Mouse (Mus musculus): Measurements from ENCODE around the gene Mtus2.

DNA sequence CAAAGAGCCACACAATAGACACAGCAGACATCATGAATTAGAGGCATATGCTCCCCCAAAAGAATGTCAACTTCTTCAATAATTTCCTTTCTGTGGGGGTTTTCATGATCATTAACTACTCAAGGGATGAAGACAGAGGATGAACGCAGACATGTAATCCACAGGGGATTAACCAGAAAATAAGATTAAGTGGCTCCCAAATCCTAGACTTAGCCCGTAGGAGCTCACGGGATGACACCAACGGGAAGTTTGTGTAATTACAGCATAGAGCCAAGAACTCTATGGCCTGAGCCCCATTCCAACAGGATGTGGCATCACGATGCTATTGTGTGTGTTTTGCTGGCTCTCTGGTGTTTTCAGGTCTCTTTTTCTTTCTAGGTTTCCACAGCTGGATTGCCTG lies 12.4 kb downstream of the Mtus2 start:
- TF ChIP-seq CTCF (IDR thresholded peaks at IDR 0.05; ENCODE audit: borderline replicate concordance, control insufficient read depth, extremely low read depth, insufficient read depth, low read length, poor library complexity) (no peak), POLR2A (IDR thresholded peaks at IDR 0.05; ENCODE audit: control insufficient read depth, extremely low read depth, insufficient read depth, low read length, poor library complexity) (no peak)
